Mouse (Mus musculus): ENCODE data around the gene Gm17509. TPM values are rescaled to one million over a fixed set of nuclear protein-coding genes. Genes with fewer than 3 reads are reported as not detected.

Gene Gm17509
- polyA plus RNA-seq, 1 experiment from 2014 or later, result 0.37 TPM

GRCm38 (mm10) chr13:117234486-117234885 lies 13.6 kb upstream of the Gm17509 start:
- no peaks in the 10 kb centered on the region for H3K36me3 ChIP-seq (ENCODE audit: control insufficient read depth, insufficient read depth, low read length)
- no peaks in the 10 kb centered on the region for H3K9me3 ChIP-seq (ENCODE audit: control insufficient read depth, low read length)
- ATAC-seq (ENCODE audit: insufficient read depth, low FRiP score, low TSS enrichment), result no peak
- H3K4me1 ChIP-seq (ENCODE audit: control insufficient read depth, insufficient read depth, low read length), result peaks cover 8% of the 10 kb centered on the region; the same call in 1 of the 2 replicates
- no peak overlapping the region for H3K9ac ChIP-seq (ENCODE audit: low read length)
- DNase-seq (ENCODE audit: low spot score), result no peak
- H3K27me3 ChIP-seq (ENCODE audit: control insufficient read depth, insufficient read depth, low read length), result no peaks in the 10 kb centered on the region
- 81% methylated on average over 7 of the region's 7 CpGs for WGBS
- no peak overlapping the region for H3K4me2 ChIP-seq (ENCODE audit: low read depth)
- H3K4me3 ChIP-seq (ENCODE audit: low read depth, low read length), result no peak overlapping the region
- no peak overlapping the region for H3K27ac ChIP-seq (ENCODE audit: low read depth, low read length)

DNA sequence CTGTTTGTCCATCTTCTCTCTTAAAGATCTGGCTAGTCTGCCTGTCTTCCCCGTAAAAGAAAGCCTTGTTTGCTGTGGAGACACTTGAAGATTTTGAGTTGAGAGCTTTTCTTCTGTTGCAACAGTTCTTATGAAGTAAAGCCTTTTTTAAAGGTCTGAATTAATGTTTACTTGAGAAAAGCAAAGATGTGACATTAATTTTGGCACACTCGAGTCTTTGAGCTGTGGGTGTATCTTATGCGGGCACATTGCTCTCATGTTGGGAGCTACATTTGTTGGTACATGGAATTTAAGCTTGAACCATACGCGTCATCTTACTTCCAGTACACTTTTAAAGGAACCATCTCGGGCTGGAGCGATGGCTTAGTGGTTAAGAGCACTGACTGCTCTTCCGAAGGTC lies 12.9 kb upstream of the Gm17509 start:
- H3K27me3 ChIP-seq (ENCODE audit: control insufficient read depth, insufficient read depth, low read length), result no peaks in the 10 kb centered on the region
- H3K4me1 ChIP-seq (ENCODE audit: control insufficient read depth, insufficient read depth, low read length), result peaks cover 8% of the 10 kb centered on the region; the same call in 1 of the 2 replicates
- H3K4me3 ChIP-seq (ENCODE audit: low read depth, low read length), result no peak overlapping the region
- H3K4me2 ChIP-seq (ENCODE audit: low read depth), result no peak overlapping the region
- H3K9ac ChIP-seq (ENCODE audit: low read length), result no peak overlapping the region
- no peaks in the 10 kb centered on the region for H3K9me3 ChIP-seq (ENCODE audit: control insufficient read depth, low read length)
- H3K27ac ChIP-seq (ENCODE audit: low read depth, low read length), result no peak overlapping the region
- ATAC-seq (ENCODE audit: insufficient read depth, low FRiP score, low TSS enrichment) (no peak), DNase-seq (ENCODE audit: low spot score) (no peak)
- WGBS, result 98% methylated on average over 8 of the region's 8 CpGs
- H3K36me3 ChIP-seq (ENCODE audit: control insufficient read depth, insufficient read depth, low read length), result no peaks in the 10 kb centered on the region

GRCm38 (mm10) chr13:117230371-117231110 lies 9.7 kb upstream of the Gm17509 start:
- Histone ChIP-seq H3K9me3 (ENCODE audit: control insufficient read depth, low read length) (no peaks in the 10 kb centered on the region), H3K27ac (ENCODE audit: low read depth, low read length) (no peak overlapping the region), H3K4me2 (ENCODE audit: low read depth) (no peak overlapping the region), H3K4me3 (ENCODE audit: low read depth, low read length) (no peak overlapping the region), H3K36me3 (ENCODE audit: control insufficient read depth, insufficient read depth, low read length) (no peaks in the 10 kb centered on the region), H3K4me1 (ENCODE audit: control insufficient read depth, insufficient read depth, low read length) (peaks cover 2% of the 10 kb centered on the region; the same call in 1 of the 2 replicates), H3K27me3 (ENCODE audit: control insufficient read depth, insufficient read depth, low read length) (no peaks in the 10 kb centered on the region), H3K9ac (ENCODE audit: low read length) (no peak overlapping the region)
- ATAC-seq (ENCODE audit: insufficient read depth, low FRiP score, low TSS enrichment) (no peak), DNase-seq (ENCODE audit: low spot score) (no peak)
- WGBS, result 78% methylated on average over 6 of the region's 6 CpGs

GRCm38 (mm10) chr13:117225561-117225960 lies 4.7 kb upstream of the Gm17509 start:
- H3K4me1 ChIP-seq (ENCODE audit: control insufficient read depth, insufficient read depth, low read length), result no peaks in the 10 kb centered on the region; the same call in 1 of the 2 replicates
- no peak for ATAC-seq (ENCODE audit: insufficient read depth, low FRiP score, low TSS enrichment)
- no peaks in the 10 kb centered on the region for H3K27me3 ChIP-seq (ENCODE audit: control insufficient read depth, insufficient read depth, low read length)
- WGBS, result 92% methylated on average over 6 of the region's 6 CpGs
- H3K4me3 ChIP-seq (ENCODE audit: low read depth, low read length), result no peak overlapping the region
- no peaks in the 10 kb centered on the region for H3K36me3 ChIP-seq (ENCODE audit: control insufficient read depth, insufficient read depth, low read length)
- DNase-seq (ENCODE audit: low spot score), result no peak
- H3K27ac ChIP-seq (ENCODE audit: low read depth, low read length), result no peak overlapping the region
- no peak overlapping the region for H3K4me2 ChIP-seq (ENCODE audit: low read depth)
- H3K9me3 ChIP-seq (ENCODE audit: control insufficient read depth, low read length), result no peaks in the 10 kb centered on the region
- no peak overlapping the region for H3K9ac ChIP-seq (ENCODE audit: low read length)

GRCm38 (mm10) chr13:117224901-117225300 lies 4.0 kb upstream of the Gm17509 start:
- 83% methylated on average over 2 of the region's 2 CpGs for WGBS

GRCm38 (mm10) chr13:117223125-117223524 lies 2.2 kb upstream of the Gm17509 start:
- DNase-seq (ENCODE audit: low spot score), result no peak
- Histone ChIP-seq H3K36me3 (ENCODE audit: control insufficient read depth, insufficient read depth, low read length) (no peaks in the 10 kb centered on the region), H3K4me1 (ENCODE audit: control insufficient read depth, insufficient read depth, low read length) (no peaks in the 10 kb centered on the region; the same call in 1 of the 2 replicates), H3K9ac (ENCODE audit: low read length) (no peak overlapping the region), H3K4me3 (ENCODE audit: low read depth, low read length) (no peak overlapping the region), H3K9me3 (ENCODE audit: control insufficient read depth, low read length) (no peaks in the 10 kb centered on the region), H3K27me3 (ENCODE audit: control insufficient read depth, insufficient read depth, low read length) (no peaks in the 10 kb centered on the region), H3K4me2 (ENCODE audit: low read depth) (no peak overlapping the region), H3K27ac (ENCODE audit: low read depth, low read length) (no peak overlapping the region)
- no peak for ATAC-seq (ENCODE audit: insufficient read depth, low FRiP score, low TSS enrichment)
- 63% methylated on average over 5 of the region's 5 CpGs for WGBS

More at GRCm38 (mm10) chr13:117224901-117225300, 4.0 kb upstream of the Gm17509 start:
- Histone ChIP-seq H3K4me2 (ENCODE audit: low read depth) (no peak overlapping the region), H3K9me3 (ENCODE audit: control insufficient read depth, low read length) (no peaks in the 10 kb centered on the region), H3K4me3 (ENCODE audit: low read depth, low read length) (no peak overlapping the region), H3K36me3 (ENCODE audit: control insufficient read depth, insufficient read depth, low read length) (no peaks in the 10 kb centered on the region), H3K27ac (ENCODE audit: low read depth, low read length) (no peak overlapping the region), H3K27me3 (ENCODE audit: control insufficient read depth, insufficient read depth, low read length) (no peaks in the 10 kb centered on the region), H3K4me1 (ENCODE audit: control insufficient read depth, insufficient read depth, low read length) (no peaks in the 10 kb centered on the region; the same call in 1 of the 2 replicates), H3K9ac (ENCODE audit: low read length) (no peak overlapping the region)
- no peak for ATAC-seq (ENCODE audit: insufficient read depth, low FRiP score, low TSS enrichment)
- DNase-seq (ENCODE audit: low spot score), result no peak

DNA sequence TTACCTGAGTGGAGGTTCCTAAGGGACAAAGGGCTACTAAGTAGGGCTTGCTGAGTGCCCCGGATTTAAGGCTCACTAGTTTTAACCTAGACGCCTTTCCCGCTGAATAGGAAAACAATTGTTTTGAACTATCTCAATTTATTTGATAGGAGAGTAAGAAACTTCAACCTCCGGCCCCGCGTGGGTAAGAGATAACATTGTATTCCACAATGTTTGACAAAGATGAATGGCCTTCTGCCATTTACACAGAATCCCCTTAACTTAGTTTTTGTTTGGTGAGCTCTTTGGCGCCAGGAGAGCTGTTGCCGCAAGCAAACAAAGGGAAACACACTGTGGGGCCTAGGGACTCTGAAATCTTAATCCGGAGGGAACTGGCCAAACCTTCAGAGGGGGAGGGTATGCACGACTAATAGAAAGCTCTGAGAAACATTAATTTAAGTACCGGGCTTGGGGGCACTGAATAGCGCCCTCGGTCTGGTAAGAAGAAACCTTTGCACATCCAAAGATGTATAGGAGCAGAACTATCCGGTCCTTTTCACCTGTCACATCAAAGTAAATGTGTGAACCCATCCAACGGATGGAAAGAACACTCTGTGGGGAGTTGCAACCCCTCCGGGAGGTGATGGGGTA lies 889 bp downstream of the Gm17509 start:
- DNase-seq (ENCODE audit: low spot score) (peak; percentile 46), ATAC-seq (ENCODE audit: insufficient read depth, low FRiP score, low TSS enrichment) (peak; percentile 32)
- WGBS, result 7% methylated on average over 16 of the region's 16 CpGs
- H3K36me3 ChIP-seq (ENCODE audit: control insufficient read depth, insufficient read depth, low read length), result no peaks in the 10 kb centered on the region
- H3K4me1 ChIP-seq (ENCODE audit: control insufficient read depth, insufficient read depth, low read length), result no peaks in the 10 kb centered on the region; the same call in 1 of the 2 replicates
- H3K27me3 ChIP-seq (ENCODE audit: control insufficient read depth, insufficient read depth, low read length), result no peaks in the 10 kb centered on the region
- peak overlapping the region; percentile 48 for H3K4me2 ChIP-seq (ENCODE audit: low read depth)
- H3K9me3 ChIP-seq (ENCODE audit: control insufficient read depth, low read length), result no peaks in the 10 kb centered on the region
- H3K9ac ChIP-seq (ENCODE audit: low read length), result peak overlapping the region; percentile 68
- H3K27ac ChIP-seq (ENCODE audit: low read depth, low read length), result peak overlapping the region; percentile 57; the same call in 1 of the 2 replicates
- H3K4me3 ChIP-seq (ENCODE audit: low read depth, low read length), result peak overlapping the region; percentile 72

DNA sequence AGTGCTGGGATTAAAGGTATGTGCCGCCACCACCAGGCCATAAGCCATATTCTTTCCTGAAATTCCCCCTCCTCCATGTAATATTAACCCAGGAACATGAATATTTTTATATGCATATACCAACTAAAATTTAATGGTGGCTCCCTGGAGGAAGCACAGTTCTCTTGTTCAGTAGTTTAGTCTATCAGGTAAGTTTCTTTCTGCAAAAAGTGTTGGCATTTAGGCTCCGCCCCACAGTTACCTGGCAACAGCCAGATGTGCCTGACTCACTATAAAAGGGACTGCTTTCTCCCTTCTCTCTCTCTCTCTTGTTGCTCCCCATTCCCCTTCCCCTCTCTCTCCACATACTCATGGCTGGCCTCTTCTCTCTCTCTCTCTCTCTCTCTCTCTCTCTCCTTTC lies 2.8 kb downstream of the Gm17509 start:
- H3K4me2 ChIP-seq (ENCODE audit: low read depth), result no peak overlapping the region
- no peak overlapping the region for H3K4me3 ChIP-seq (ENCODE audit: low read depth, low read length)
- 91% methylated on average over 2 of the region's 2 CpGs for WGBS
- no peaks in the 10 kb centered on the region; the same call in 1 of the 2 replicates for H3K4me1 ChIP-seq (ENCODE audit: control insufficient read depth, insufficient read depth, low read length)
- no peaks in the 10 kb centered on the region for H3K9me3 ChIP-seq (ENCODE audit: control insufficient read depth, low read length)
- no peaks in the 10 kb centered on the region for H3K27me3 ChIP-seq (ENCODE audit: control insufficient read depth, insufficient read depth, low read length)
- no peak overlapping the region for H3K9ac ChIP-seq (ENCODE audit: low read length)
- no peak for DNase-seq (ENCODE audit: low spot score)
- no peak overlapping the region for H3K27ac ChIP-seq (ENCODE audit: low read depth, low read length)
- ATAC-seq (ENCODE audit: insufficient read depth, low FRiP score, low TSS enrichment), result no peak
- no peaks in the 10 kb centered on the region for H3K36me3 ChIP-seq (ENCODE audit: control insufficient read depth, insufficient read depth, low read length)

DNA sequence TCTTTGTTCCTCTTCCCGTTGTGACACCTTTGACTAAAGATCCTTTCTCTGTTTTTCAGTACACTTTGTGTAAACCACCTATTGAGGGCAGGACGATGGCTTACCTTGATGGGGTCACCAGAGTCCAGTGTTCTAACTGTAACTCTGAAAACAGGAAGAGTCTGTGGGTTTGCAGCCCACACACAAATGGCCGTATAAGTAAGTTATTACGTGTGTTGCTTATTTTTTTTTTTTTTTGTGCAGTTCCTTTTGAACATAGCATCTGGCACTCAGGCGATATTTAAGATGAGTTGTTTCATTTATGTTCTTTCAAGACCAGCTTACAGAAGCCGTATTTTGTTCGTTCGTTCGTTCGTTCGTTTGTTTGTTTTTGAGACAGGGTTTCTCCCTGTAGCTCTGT lies 3.3 kb downstream of the Gm17509 start:
- Histone ChIP-seq H3K4me3 (ENCODE audit: low read depth, low read length) (no peak overlapping the region), H3K36me3 (ENCODE audit: control insufficient read depth, insufficient read depth, low read length) (no peaks in the 10 kb centered on the region), H3K4me1 (ENCODE audit: control insufficient read depth, insufficient read depth, low read length) (no peaks in the 10 kb centered on the region; the same call in 1 of the 2 replicates), H3K27ac (ENCODE audit: low read depth, low read length) (no peak overlapping the region), H3K4me2 (ENCODE audit: low read depth) (no peak overlapping the region), H3K9ac (ENCODE audit: low read length) (no peak overlapping the region), H3K9me3 (ENCODE audit: control insufficient read depth, low read length) (no peaks in the 10 kb centered on the region), H3K27me3 (ENCODE audit: control insufficient read depth, insufficient read depth, low read length) (no peaks in the 10 kb centered on the region)
- 70% methylated on average over 11 of the region's 11 CpGs for WGBS
- DNase-seq (ENCODE audit: low spot score) (no peak), ATAC-seq (ENCODE audit: insufficient read depth, low FRiP score, low TSS enrichment) (no peak)
